Mouse (Mus musculus) brain, embryonic 14.5 days (tissue): ENCODE data around the gene Ssc4d.

ENCODE experiments used
- CTCF ChIP-seq: fragments of 200-500 bp; IDR thresholded peaks from 2 replicates; pipeline ENCODE4 v1.5.1; 2012; ENCODE audit warnings: inconsistent platforms, mild to moderate bottlenecking, moderate library complexity, borderline replicate concordance; ENCODE audit not compliant: insufficient read depth, insufficient read length; ENCODE audit errors: extremely low read depth
- POLR2A ChIP-seq: fragments of 200-500 bp; IDR thresholded peaks from 2 replicates; pipeline ENCODE4 v1.6.1; 2012; ENCODE audit warnings: mild to moderate bottlenecking, inconsistent platforms, borderline replicate concordance; ENCODE audit not compliant: poor library complexity, insufficient read depth, insufficient read length, severe bottlenecking; ENCODE audit errors: extremely low read depth

DNA sequence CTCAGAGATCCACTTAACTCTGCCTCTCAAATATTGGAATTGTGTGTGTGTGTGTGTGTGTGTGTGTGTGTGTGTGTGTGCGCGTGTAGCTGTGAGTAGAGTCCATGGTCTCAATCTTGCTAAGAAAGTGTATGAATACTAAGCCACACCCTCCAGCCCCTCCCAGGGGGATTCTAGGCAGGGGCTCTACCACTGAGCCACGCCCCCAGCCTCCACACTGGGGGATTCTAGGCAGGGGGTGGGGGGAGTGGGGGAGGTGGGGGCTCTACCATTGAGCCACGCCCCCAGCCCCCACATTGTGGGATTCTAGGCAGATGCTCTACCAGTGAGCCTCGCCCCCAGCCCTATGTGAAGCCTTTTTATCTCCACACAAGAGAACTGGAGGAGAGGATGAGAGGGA lies 27.7 kb downstream of the Ssc4d start:
- TF ChIP-seq POLR2A (no peak), CTCF (no peak)
